Mouse (Mus musculus) heart, embryonic 14.5 days (tissue): ENCODE measurements at regions not wholly inside any gene's neighbourhood (a gene's known extent, or its start where the extent isn't known, plus 50 kb on each side); places are given as distances from the start of the nearest gene placed in this dataset.

Source experiments
- ATAC-seq: fragments of 200-750 bp; cut with Nextera tagmentation; 2 replicates; pipeline ENCODE4 v1.8.0; 2017; ENCODE audit warnings: low read depth, moderate TSS enrichment; ENCODE audit not compliant: insufficient number of reproducible peaks, insufficient read depth, low FRiP score
- H3K27ac ChIP-seq, 2 experiments: fragments of 200-500 bp in 1 of 2; fragments of 300-500 bp in 1 of 2; sonication (generic) in 1 of 2; replicated peaks in 1 of 2; 2 replicates each; pipeline ENCODE4 v1.5.1; 2012 to 2014; ENCODE audit warnings: low read depth in 2 of 2, low read length in 2 of 2, control low read depth in 1 of 2, mild to moderate bottlenecking in 1 of 2, mixed read lengths in 1 of 2; ENCODE audit not compliant: control insufficient read depth in 1 of 2, insufficient read depth in 1 of 2
- H3K27me3 ChIP-seq: fragments of 300-500 bp; sonication (generic); 2 replicates; pipeline ENCODE4 v1.6.1; 2014; ENCODE audit warnings: mild to moderate bottlenecking, low read length, control low read depth; ENCODE audit not compliant: control insufficient read depth, insufficient read depth
- H3K36me3 ChIP-seq: fragments of 300-500 bp; sonication (generic); 2 replicates; pipeline ENCODE4 v1.6.1; 2014; ENCODE audit warnings: mild to moderate bottlenecking, control low read depth, low read length, mixed read lengths; ENCODE audit not compliant: control insufficient read depth, insufficient read depth
- H3K4me1 ChIP-seq, 2 experiments: fragments of 200-500 bp in 1 of 2; fragments of 300-500 bp in 1 of 2; sonication (generic) in 1 of 2; 2 replicates each; pipeline ENCODE4 v1.6.1; 2012 to 2014; ENCODE audit warnings: low read length in 2 of 2, control low read depth in 1 of 2, mixed read lengths in 1 of 2; ENCODE audit not compliant: control insufficient read depth in 2 of 2, insufficient read depth in 2 of 2
- H3K4me2 ChIP-seq: fragments of 300-500 bp; sonication (generic); 2 replicates; pipeline ENCODE4 v1.6.1; 2014; ENCODE audit warnings: mild to moderate bottlenecking, low read length
- H3K4me3 ChIP-seq, 2 experiments: fragments of 200-500 bp in 1 of 2; fragments of 300-500 bp in 1 of 2; sonication (generic) in 1 of 2; 2 replicates each; pipeline ENCODE4 v1.5.1; 2012 to 2014; ENCODE audit warnings: low read length in 2 of 2, mild to moderate bottlenecking in 2 of 2, control low read depth in 1 of 2, low read depth in 1 of 2, moderate library complexity in 1 of 2; ENCODE audit not compliant: control insufficient read depth in 1 of 2, insufficient read depth in 1 of 2
- H3K9ac ChIP-seq: fragments of 300-500 bp; sonication (generic); 2 replicates; pipeline ENCODE4 v1.6.1; 2014; ENCODE audit warnings: mild to moderate bottlenecking, low read length
- H3K9me3 ChIP-seq: fragments of 300-500 bp; sonication (generic); 2 replicates; pipeline ENCODE4 v1.6.1; 2016; ENCODE audit warnings: low read length, control low read depth; ENCODE audit not compliant: control insufficient read depth
- WGBS: fragments of 180-500 bp; shearing (Covaris S2); extraction: QIAGEN DNeasy Blood & Tissue Kit; methylation state at CpG from one replicate; pipeline ENCODE4 v1.1.7; 2014; 5-methylcytosine and 5-hydroxymethylcytosine counted together

DNA sequence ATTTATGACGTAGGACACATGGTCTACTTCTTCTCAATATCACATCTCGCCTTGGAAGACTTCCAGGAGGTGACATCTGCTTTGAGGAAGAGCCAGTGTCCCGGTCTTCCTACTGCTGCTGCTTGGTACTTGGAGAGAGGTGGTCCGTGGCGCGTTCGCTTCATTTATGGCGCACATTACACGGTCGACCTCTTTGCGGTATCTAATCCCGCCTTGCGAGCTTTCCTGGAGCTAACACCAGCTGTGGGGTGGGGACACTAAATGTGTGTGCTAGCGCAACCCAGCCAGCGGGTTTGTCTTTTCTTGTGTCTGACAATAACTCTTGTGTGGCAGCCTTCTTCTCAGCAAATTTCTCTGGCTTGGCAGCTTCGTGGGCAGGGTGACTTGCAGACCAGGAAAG lies 112.3 kb upstream of the Rtl1 start:
- peaks cover 38% of the 10 kb centered on the region for H3K36me3 ChIP-seq

DNA sequence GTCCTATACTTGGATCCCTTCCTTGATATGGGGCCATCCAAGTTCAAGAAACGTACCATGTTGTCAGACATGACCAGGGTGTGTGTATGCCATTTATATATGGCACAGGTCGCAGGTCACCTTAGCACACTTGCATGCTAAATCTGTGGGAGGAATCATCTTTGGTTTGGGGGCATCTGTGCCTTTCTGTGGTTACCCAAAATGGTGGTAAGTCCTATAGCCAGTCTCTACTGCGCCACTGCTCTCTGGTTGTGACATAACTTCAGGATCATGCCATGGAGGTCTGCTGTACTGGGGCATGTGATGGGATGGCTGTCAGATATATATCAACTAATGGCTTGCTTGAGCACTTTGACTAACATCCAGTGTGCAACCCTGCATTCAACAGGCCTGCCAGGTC lies 112.9 kb upstream of the Rtl1 start:
- 83% methylated on average over 3 of the region's 3 CpGs for WGBS
- no peak overlapping the region for H3K27ac ChIP-seq
- peaks cover 40% of the 10 kb centered on the region for H3K36me3 ChIP-seq
- no peaks in the 10 kb centered on the region for H3K4me1 ChIP-seq
- H3K27me3 ChIP-seq, result no peaks in the 10 kb centered on the region
- H3K4me3 ChIP-seq, result no peak overlapping the region
- ATAC-seq, result no peak
- H3K4me2 ChIP-seq, result no peak overlapping the region
- H3K9me3 ChIP-seq, result no peaks in the 10 kb centered on the region
- H3K9ac ChIP-seq, result no peak overlapping the region

More for the DNA sequence above, 112.3 kb upstream of the Rtl1 start:
- ATAC-seq, result no peak
- Histone ChIP-seq H3K4me1 (no peaks in the 10 kb centered on the region), H3K4me2 (no peak overlapping the region), H3K27ac (no peak overlapping the region), H3K9me3 (no peaks in the 10 kb centered on the region), H3K27me3 (no peaks in the 10 kb centered on the region), H3K4me3 (no peak overlapping the region), H3K9ac (no peak overlapping the region)
- 89% methylated on average over 16 of the region's 16 CpGs for WGBS

DNA sequence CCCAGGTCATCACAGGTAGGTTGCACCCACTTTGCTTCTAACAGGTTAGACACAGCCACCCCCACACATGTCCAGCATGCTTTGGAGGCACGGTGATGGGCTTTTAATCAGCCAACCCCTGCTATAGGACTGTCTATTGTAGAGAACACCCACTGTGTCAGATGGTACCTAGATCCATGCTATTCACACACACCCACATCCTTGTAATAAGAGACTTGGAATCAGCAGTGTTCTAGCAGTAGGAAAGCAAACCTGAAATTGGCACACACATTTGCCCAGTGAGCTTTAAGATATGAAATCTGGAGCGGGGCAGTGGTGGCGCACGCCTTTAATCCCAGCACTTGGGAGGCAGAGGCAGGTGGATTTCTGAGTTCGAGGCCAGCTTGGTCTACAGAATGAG lies 113.9 kb upstream of the Rtl1 start:
- Histone ChIP-seq H3K27ac (no peak overlapping the region), H3K27me3 (no peaks in the 10 kb centered on the region), H3K9me3 (no peaks in the 10 kb centered on the region), H3K9ac (no peak overlapping the region), H3K4me3 (no peak overlapping the region), H3K4me1 (no peaks in the 10 kb centered on the region), H3K36me3 (peaks cover 48% of the 10 kb centered on the region), H3K4me2 (no peak overlapping the region)
- no peak for ATAC-seq
- WGBS, result 90% methylated on average over 5 of the region's 5 CpGs

GRCm38 (mm10) chr12:109716991-109717390 lies 116.9 kb upstream of the Rtl1 start:
- no peaks in the 10 kb centered on the region for H3K9me3 ChIP-seq
- H3K27ac ChIP-seq, result no peak overlapping the region
- H3K9ac ChIP-seq, result no peak overlapping the region
- H3K27me3 ChIP-seq, result no peaks in the 10 kb centered on the region
- H3K4me2 ChIP-seq, result no peak overlapping the region
- H3K4me3 ChIP-seq, result no peak overlapping the region
- 85% methylated on average over 20 of the region's 20 CpGs for WGBS
- H3K36me3 ChIP-seq, result peaks cover 58% of the 10 kb centered on the region
- H3K4me1 ChIP-seq, result no peaks in the 10 kb centered on the region
- ATAC-seq, result no peak

GRCm38 (mm10) chr12:109718036-109718435 lies 117.9 kb upstream of the Rtl1 start:
- no peak for ATAC-seq
- Histone ChIP-seq H3K27ac (no peak overlapping the region), H3K4me3 (no peak overlapping the region), H3K9me3 (no peaks in the 10 kb centered on the region), H3K9ac (no peak overlapping the region), H3K4me1 (no peaks in the 10 kb centered on the region), H3K4me2 (no peak overlapping the region), H3K27me3 (no peaks in the 10 kb centered on the region), H3K36me3 (peaks cover 57% of the 10 kb centered on the region)
- WGBS, result 88% methylated on average over 9 of the region's 9 CpGs

- no peak overlapping the region for H3K4me2 ChIP-seq
Measured at GRCm38 (mm10) chr12:109738201-109738600, 138.1 kb upstream of the Rtl1 start.

DNA sequence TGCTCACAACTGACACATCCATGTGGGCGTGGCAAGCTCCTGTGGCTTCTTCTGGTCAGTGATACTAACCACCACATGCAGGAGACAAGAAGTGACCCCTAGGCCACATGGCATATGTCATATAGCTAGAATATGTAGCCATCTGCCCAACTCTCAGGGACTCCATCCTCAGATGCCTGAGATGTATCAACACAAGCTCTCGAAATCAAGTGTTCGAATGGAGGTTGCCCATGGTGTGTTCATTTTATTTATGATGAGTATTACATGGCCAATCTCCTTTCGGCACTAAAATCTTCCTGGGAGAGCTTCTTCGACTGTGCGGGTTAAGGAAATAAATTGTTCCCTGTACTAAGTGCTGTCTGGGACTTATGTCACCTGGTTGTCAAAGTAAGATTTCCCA lies 138.8 kb upstream of the Rtl1 start:
- Histone ChIP-seq H3K27me3 (no peaks in the 10 kb centered on the region), H3K27ac (no peak overlapping the region), H3K9ac (no peak overlapping the region), H3K4me2 (no peak overlapping the region), H3K36me3 (peaks cover 62% of the 10 kb centered on the region), H3K4me3 (no peak overlapping the region), H3K4me1 (no peaks in the 10 kb centered on the region), H3K9me3 (no peaks in the 10 kb centered on the region)
- 92% methylated on average over 6 of the region's 6 CpGs for WGBS
- ATAC-seq, result no peak

More at GRCm38 (mm10) chr12:109738201-109738600, 138.1 kb upstream of the Rtl1 start:
- Histone ChIP-seq H3K4me3 (no peak overlapping the region), H3K36me3 (peaks cover 61% of the 10 kb centered on the region), H3K27ac (no peak overlapping the region), H3K9me3 (no peaks in the 10 kb centered on the region), H3K4me1 (no peaks in the 10 kb centered on the region), H3K27me3 (no peaks in the 10 kb centered on the region), H3K9ac (no peak overlapping the region)
- 91% methylated on average over 10 of the region's 10 CpGs for WGBS
- ATAC-seq, result no peak

GRCm38 (mm10) chr12:109742486-109742885 lies 142.4 kb upstream of the Rtl1 start:
- no peak overlapping the region for H3K27ac ChIP-seq
- no peak overlapping the region for H3K4me3 ChIP-seq
- H3K4me1 ChIP-seq, result peaks cover 4 to 7% of the 10 kb centered on the region in 2 experiments; a peak in 3 of 4 replicates
- H3K36me3 ChIP-seq, result peaks cover 34% of the 10 kb centered on the region
- no peaks in the 10 kb centered on the region for H3K27me3 ChIP-seq
- no peak for ATAC-seq
- H3K9ac ChIP-seq, result no peak overlapping the region
- no peak overlapping the region for H3K4me2 ChIP-seq
- no peaks in the 10 kb centered on the region for H3K9me3 ChIP-seq
- WGBS, result 90% methylated on average over 11 of the region's 11 CpGs
